20 mouse cellular contexts compared by ENCODE assay signal in the genomic region with DNA sequence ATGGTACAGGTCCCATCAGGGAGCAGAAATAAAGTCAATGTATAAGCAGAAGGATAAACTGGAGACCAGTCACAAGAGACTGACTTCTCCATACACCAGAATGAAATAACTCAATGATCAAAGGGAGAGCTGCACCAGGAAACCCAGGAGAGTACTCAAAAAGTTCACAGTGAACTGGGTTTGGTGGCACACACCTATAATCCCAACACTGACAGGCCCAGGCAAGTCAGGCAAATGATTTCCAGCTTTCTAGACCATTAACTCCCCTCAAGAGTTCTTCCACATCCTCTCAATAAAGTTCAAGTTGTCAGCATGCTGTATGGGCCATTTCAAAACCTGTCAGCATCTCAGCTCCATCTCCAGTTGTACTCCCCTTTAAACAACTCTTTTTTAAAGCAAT.
DNase-seq lines count a peak whose midpoint lies in the region; ATAC-seq and TF ChIP-seq lines count a peak whose summit lies in the region.
"Had no signal": no experiment of that assay in that cellular context is flagged by ENCODE, and none has a peak within 500 bp of the region (broad histone marks: within the 10 kb centered on the region; RNA-seq: fewer than 3 reads in every experiment).

No protein-coding gene starts in this region.

- peak; percentile 64 for ATAC-seq in kidney, embryonic 15.5 days (replicated peaks; ENCODE audit: low FRiP score)
- ATAC-seq in kidney, postnatal 0 days (replicated peaks; ENCODE audit: low FRiP score, low read depth): no peak
- ATAC-seq: forebrain, embryonic 13.5 days; forebrain, embryonic 15.5 days; forebrain, postnatal 0 days had no signal

- H3K4me1 ChIP-seq in kidney, embryonic 15.5 days: no peaks in the 10 kb centered on the region
- no peaks in the 10 kb centered on the region for H3K4me1 ChIP-seq in kidney, postnatal 0 days (replicated peaks; ENCODE audit: insufficient read depth, low read length)
- H3K4me1 ChIP-seq: embryonic facial prominence, embryonic 13.5 days; embryonic facial prominence, embryonic 15.5 days; forebrain, embryonic 13.5 days; forebrain, embryonic 15.5 days had no signal

- H3K27me3 ChIP-seq in kidney, embryonic 15.5 days: no peaks in the 10 kb centered on the region
- H3K27me3 ChIP-seq in kidney, postnatal 0 days (ENCODE audit: insufficient read depth, low read length): no peaks in the 10 kb centered on the region
- H3K27me3 ChIP-seq: embryonic facial prominence, embryonic 13.5 days; embryonic facial prominence, embryonic 15.5 days; forebrain, embryonic 13.5 days; forebrain, embryonic 15.5 days had no signal

- no peak overlapping the region for H3K27ac ChIP-seq in kidney, embryonic 15.5 days
- no peak overlapping the region for H3K27ac ChIP-seq in kidney, postnatal 0 days
- H3K27ac ChIP-seq: embryonic facial prominence, embryonic 13.5 days; embryonic facial prominence, embryonic 15.5 days; forebrain, embryonic 13.5 days; forebrain, embryonic 15.5 days had no signal

- no peak overlapping the region for H3K4me2 ChIP-seq in kidney, embryonic 15.5 days
- H3K4me2 ChIP-seq in kidney, postnatal 0 days (ENCODE audit: low read length): no peak overlapping the region
- H3K4me2 ChIP-seq: embryonic facial prominence, embryonic 13.5 days; embryonic facial prominence, embryonic 15.5 days; forebrain, embryonic 13.5 days; forebrain, embryonic 15.5 days had no signal

- no peak for TF ChIP-seq CTCF in kidney, postnatal 0 days (IDR thresholded peaks at IDR 0.05; ENCODE audit: low read depth)

- H3K36me3 ChIP-seq in kidney, embryonic 15.5 days: peaks cover 15% of the 10 kb centered on the region
- peaks cover 2% of the 10 kb centered on the region; the same call in 1 of the 2 replicates for H3K36me3 ChIP-seq in kidney, postnatal 0 days (ENCODE audit: insufficient read depth, low read length)
- H3K36me3 ChIP-seq: embryonic facial prominence, embryonic 15.5 days; forebrain, embryonic 15.5 days had no signal

- no peaks in the 10 kb centered on the region for H3K9me3 ChIP-seq in kidney, embryonic 15.5 days (replicated peaks)
- H3K9me3 ChIP-seq in kidney, postnatal 0 days (replicated peaks; ENCODE audit: low read length): no peaks in the 10 kb centered on the region
- H3K9me3 ChIP-seq: embryonic facial prominence, embryonic 13.5 days; embryonic facial prominence, embryonic 15.5 days; forebrain, embryonic 13.5 days; forebrain, embryonic 15.5 days had no signal

- no peak overlapping the region for H3K4me3 ChIP-seq in kidney, embryonic 15.5 days (replicated peaks)
- H3K4me3 ChIP-seq in kidney, postnatal 0 days (replicated peaks; ENCODE audit: low read depth, low read length): no peak overlapping the region
- H3K4me3 ChIP-seq: embryonic facial prominence, embryonic 13.5 days; embryonic facial prominence, embryonic 15.5 days; forebrain, embryonic 13.5 days; forebrain, embryonic 15.5 days had no signal

- no peak overlapping the region for H3K9ac ChIP-seq in kidney, embryonic 15.5 days
- no peak overlapping the region for H3K9ac ChIP-seq in kidney, postnatal 0 days (ENCODE audit: low read depth, low read length)
- H3K9ac ChIP-seq: embryonic facial prominence, embryonic 13.5 days; embryonic facial prominence, embryonic 15.5 days; forebrain, embryonic 13.5 days; forebrain, embryonic 15.5 days; forebrain, postnatal 0 days had no signal

- DNase-seq in kidney, adult 9 months: no peak
- peak; percentile 32 for DNase-seq in kidney, postnatal 0 days (ENCODE audit: low spot score)
- DNase-seq in kidney, postnatal 25 days: no peak
- DNase-seq in frontal cortex, postnatal 10 days (ENCODE audit: low spot score in 2 of 2): no peak
- DNase-seq: adrenal gland, adult 2 months; adrenal gland, postnatal 10 days; adrenal gland, postnatal 25 days; cerebellum, adult 11 months; cerebellum, adult 18-20 months; cerebellum, adult 8-10 months; cerebellum, adult 9-11 months; cerebellum, postnatal 14 days; cerebellum, postnatal 36 days; embryo, embryonic 11 days; forebrain, postnatal 0 days had no signal
